In the genomic region with DNA sequence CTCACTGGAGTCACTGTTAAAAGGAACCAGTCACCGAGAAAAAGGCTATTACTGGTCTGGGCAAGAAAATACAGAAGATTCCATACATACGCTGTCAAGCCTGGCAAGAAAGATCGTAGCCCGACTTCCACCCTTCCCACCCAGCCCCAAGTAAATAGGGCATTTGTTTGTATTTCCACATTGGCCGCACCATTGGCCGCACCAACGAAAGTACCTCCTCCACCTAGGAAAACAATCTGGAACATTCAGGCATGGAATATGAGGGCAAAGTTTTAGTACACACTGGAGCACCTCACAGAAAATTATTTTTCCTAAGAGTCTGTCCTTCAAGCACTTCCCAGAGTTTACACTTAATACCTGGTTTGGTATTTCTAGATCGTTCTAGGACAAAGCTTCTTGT, we compare ENCODE assay signal across 7 mouse cellular contexts. TPM values are rescaled to one million over a fixed set of nuclear protein-coding genes. Genes with fewer than 3 reads are reported as not detected.
DNase-seq lines count a peak whose midpoint lies in the region; ATAC-seq and TF ChIP-seq lines count a peak whose summit lies in the region.

No protein-coding gene starts in this region.

- no peaks in the 10 kb centered on the region for H3K4me1 ChIP-seq in lung, embryonic 14.5 days (ENCODE audit: insufficient read depth)
- H3K4me1 ChIP-seq in hindbrain, embryonic 12.5 days: no peaks in the 10 kb centered on the region
- H3K4me1 ChIP-seq in liver, embryonic 13.5 days (replicated peaks): peaks cover 20% of the 10 kb centered on the region
- no peaks in the 10 kb centered on the region for H3K4me1 ChIP-seq in stomach, embryonic 15.5 days

- 38% methylated on average over 8 of the region's 8 CpGs for WGBS in lung, embryonic 14.5 days
- 41% methylated on average over 8 of the region's 8 CpGs for WGBS in hindbrain, embryonic 12.5 days
- WGBS in liver, embryonic 13.5 days (ENCODE audit: insufficient replicate concordance): 47% methylated on average over 8 of the region's 8 CpGs
- 48% methylated on average over 8 of the region's 8 CpGs for WGBS in stomach, embryonic 15.5 days

- H3K9ac ChIP-seq in lung, embryonic 14.5 days: no peak overlapping the region
- H3K9ac ChIP-seq in hindbrain, embryonic 12.5 days: no peak overlapping the region
- no peak overlapping the region for H3K9ac ChIP-seq in liver, embryonic 13.5 days
- H3K9ac ChIP-seq in stomach, embryonic 15.5 days: peak overlapping the region; percentile 49; the same call in 1 of the 2 replicates

- H3K27ac ChIP-seq in lung, embryonic 14.5 days (ENCODE audit: low read depth): no peak overlapping the region
- no peak overlapping the region for H3K27ac ChIP-seq in hindbrain, embryonic 12.5 days
- no peak overlapping the region for H3K27ac ChIP-seq in liver, embryonic 13.5 days
- peak overlapping the region; percentile 77; the same call in 1 of the 2 replicates for H3K27ac ChIP-seq in stomach, embryonic 15.5 days

- DNase-seq in lung, embryonic 14.5 days: no peak
- no peak for DNase-seq in lung, postnatal 10 days
- no peak for DNase-seq in liver, embryonic 13.5 days
- no peak for DNase-seq in adrenal gland, postnatal 4 days (ENCODE audit: low spot score in 2 of 2)
- no peak for DNase-seq in gastrocnemius, postnatal 14 days

- H3K36me3 ChIP-seq in lung, embryonic 14.5 days (ENCODE audit: insufficient read depth): no peaks in the 10 kb centered on the region
- no peaks in the 10 kb centered on the region for H3K36me3 ChIP-seq in hindbrain, embryonic 12.5 days
- no peaks in the 10 kb centered on the region for H3K36me3 ChIP-seq in liver, embryonic 13.5 days
- H3K36me3 ChIP-seq in stomach, embryonic 15.5 days: no peaks in the 10 kb centered on the region

- peaks cover 25% of the 10 kb centered on the region for H3K27me3 ChIP-seq in lung, embryonic 14.5 days (ENCODE audit: insufficient read depth, low read length)
- peaks cover 27% of the 10 kb centered on the region for H3K27me3 ChIP-seq in hindbrain, embryonic 12.5 days
- H3K27me3 ChIP-seq in liver, embryonic 13.5 days: peaks cover 56% of the 10 kb centered on the region
- H3K27me3 ChIP-seq in stomach, embryonic 15.5 days (replicated peaks): peaks cover 7% of the 10 kb centered on the region; the same call in 1 of the 2 replicates

- no peaks in the 10 kb centered on the region for H3K9me3 ChIP-seq in lung, embryonic 14.5 days (ENCODE audit: low read depth, low read length)
- no peaks in the 10 kb centered on the region for H3K9me3 ChIP-seq in hindbrain, embryonic 12.5 days (replicated peaks)
- H3K9me3 ChIP-seq in liver, embryonic 13.5 days (replicated peaks): no peaks in the 10 kb centered on the region
- no peaks in the 10 kb centered on the region for H3K9me3 ChIP-seq in stomach, embryonic 15.5 days

- H3K4me2 ChIP-seq in lung, embryonic 14.5 days: peak overlapping the region; percentile 91
- H3K4me2 ChIP-seq in hindbrain, embryonic 12.5 days (replicated peaks): peak overlapping the region; percentile 92
- peak overlapping the region; percentile 79 for H3K4me2 ChIP-seq in liver, embryonic 13.5 days
- H3K4me2 ChIP-seq in stomach, embryonic 15.5 days: peak overlapping the region; percentile 85

- intact Hi-C loops in gastrocnemius, postnatal 14 days (cut with DNase I; ENCODE audit: low total_unique reads): no loop called here

- no peak for ATAC-seq in lung, embryonic 14.5 days (ENCODE audit: insufficient read depth)
- ATAC-seq in hindbrain, embryonic 12.5 days (ENCODE audit: low FRiP score): no peak
- no peak for ATAC-seq in liver, embryonic 13.5 days (ENCODE audit: low read depth)
- no peak for ATAC-seq in stomach, embryonic 15.5 days (ENCODE audit: insufficient read depth, low FRiP score, low read depth)

- TF ChIP-seq CTCF in lung, embryonic 14.5 days (IDR thresholded peaks at IDR 0.05; ENCODE audit: low read depth): no peak

- peak overlapping the region; percentile 71; the same call in 1 of the 2 replicates for H3K4me3 ChIP-seq in lung, embryonic 14.5 days (ENCODE audit: low read depth, low read length)
- H3K4me3 ChIP-seq in hindbrain, embryonic 12.5 days: 0 out of 2 replicates have a peak overlapping the region, but pooled peaks have one; percentile 71
- peak overlapping the region; percentile 65 for H3K4me3 ChIP-seq in liver, embryonic 13.5 days (replicated peaks)
- H3K4me3 ChIP-seq in stomach, embryonic 15.5 days (replicated peaks): peak overlapping the region; percentile 75

RNA-seq across cellular contexts. Expression of a gene that starts 1.1 kb away (rescaled TPM):
- 4.9 and 5.9 TPM in 2 replicates for polyA plus RNA-seq in lung, embryonic 14.5 days (2014; fragmentation: Nextera tagmentation; extraction: Ambion mirVana)
- polyA plus RNA-seq in hindbrain, embryonic 12.5 days (2016; fragmentation: Nextera tagmentation; extraction: Ambion mirVana): 6.4 and 6.6 TPM in 2 replicates
- 4.5 and 5.2 TPM in 2 replicates for polyA plus RNA-seq in liver, embryonic 13.5 days (2015; fragmentation: Nextera tagmentation; extraction: Ambion mirVana)
- 29.0 and 32.8 TPM in 2 replicates for polyA plus RNA-seq in stomach, embryonic 15.5 days (2015; fragmentation: Nextera tagmentation; extraction: Ambion mirVana)
- 10 to 100 TPM; 11.2 to 11.5 TPM for total RNA-seq in adrenal gland, postnatal 4 days (2021)
- total RNA-seq in gastrocnemius, postnatal 14 days (2021): 1 to 10 TPM; 2.9 to 3.7 TPM
